Mouse (Mus musculus) midbrain, postnatal 0 days (tissue): ENCODE measurements around the gene Fgf13. TPM values are rescaled to one million over a fixed set of nuclear protein-coding genes. Genes with fewer than 3 reads are reported as not detected.

Experiments
- ATAC-seq: fragments of 200-750 bp; cut with Nextera tagmentation; 2 replicates; pipeline ENCODE4 v1.8.0; 2017; ENCODE audit warnings: moderate number of reproducible peaks, mild to moderate bottlenecking, moderate TSS enrichment, moderate library complexity; ENCODE audit not compliant: low FRiP score
- DNase-seq: peaks from one replicate; pipeline ENCODE4 v3.0.0-alpha.2; 2015; ENCODE audit warnings: low spot score
- H3K27ac ChIP-seq: fragments of 300-500 bp; sonication (generic); 2 replicates; pipeline ENCODE4 v1.5.1; 2014; ENCODE audit warnings: low read depth, mild to moderate bottlenecking, low read length, mixed read lengths
- H3K27me3 ChIP-seq: fragments of 300-500 bp; sonication (generic); 2 replicates; pipeline ENCODE4 v1.6.1; 2014; ENCODE audit warnings: low read length, control low read depth, mixed read lengths; ENCODE audit not compliant: insufficient read depth
- H3K36me3 ChIP-seq: fragments of 300-500 bp; sonication (generic); 2 replicates; pipeline ENCODE4 v1.6.1; 2014; ENCODE audit warnings: low read length, control low read depth, mixed read lengths; ENCODE audit not compliant: insufficient read depth
- H3K4me1 ChIP-seq: fragments of 300-500 bp; sonication (generic); 2 replicates; pipeline ENCODE4 v1.6.1; 2014; ENCODE audit warnings: mild to moderate bottlenecking, control low read depth, antibody characterized with exemption, low read length, mixed read lengths; ENCODE audit not compliant: insufficient read depth
- H3K4me2 ChIP-seq: fragments of 300-500 bp; sonication (generic); 2 replicates; pipeline ENCODE4 v1.6.1; 2014; ENCODE audit warnings: low read depth, mild to moderate bottlenecking, low read length, mixed read lengths; ENCODE audit not compliant: poor library complexity, severe bottlenecking
- H3K4me3 ChIP-seq: fragments of 300-500 bp; sonication (generic); 2 replicates; pipeline ENCODE4 v1.5.1; 2014; ENCODE audit warnings: low read depth, mild to moderate bottlenecking, low read length, moderate library complexity
- H3K9ac ChIP-seq: fragments of 300-500 bp; sonication (generic); replicated peaks from 2 replicates; pipeline ENCODE4 v1.6.1; 2014; ENCODE audit warnings: mild to moderate bottlenecking, low read length, moderate library complexity, mixed read lengths; ENCODE audit not compliant: poor library complexity, severe bottlenecking
- H3K9me3 ChIP-seq: fragments of 300-500 bp; sonication (generic); 2 replicates; pipeline ENCODE4 v1.6.1; 2016; ENCODE audit warnings: low read length, control low read depth
- CTCF ChIP-seq: IDR thresholded peaks from 2 replicates; pipeline ENCODE4 v1.5.1; 2016; ENCODE audit warnings: antibody characterized with exemption, mild to moderate bottlenecking
- WGBS: fragments of 180-500 bp; shearing (Covaris S2); extraction: QIAGEN DNeasy Blood & Tissue Kit; methylation state at CpG from one replicate; pipeline ENCODE4 v1.1.7; 2014; 5-methylcytosine and 5-hydroxymethylcytosine counted together
- microRNA counts: library from miRNA; unstranded; fragments of <30 nt; microRNA quantifications from one replicate; lab custom pipeline; 2015
- microRNA-seq: library from miRNA; unstranded; fragments of <30 nt; microRNA quantifications from one replicate; pipeline ENCODE4, GENCODE M21; 2016; ENCODE audit warnings: borderline number of aligned reads
- polyA plus RNA-seq: library from polyadenylated mRNA; unstranded; fragments of >200 nt; fragmentation: Nextera tagmentation; extraction: Ambion mirVana; gene quantifications from 2 replicates; pipeline ENCODE4 v1.2.1, GENCODE M21; 2015
- total RNA-seq: library from RNA; depleted of rRNA; stranded (reverse); fragments of >200 nt; gene quantifications from 2 replicates; pipeline ENCODE4 v1.2.3, GENCODE M21; 2014

Fgf13 gene
- total and polyA plus RNA-seq, 2 experiments from 2014 or later, result 150 to 228 TPM

- ATAC-seq, result no peak
- H3K36me3 ChIP-seq, result no peaks in the 10 kb centered on the region
- no peak for DNase-seq
- no peaks in the 10 kb centered on the region for H3K4me1 ChIP-seq
- no peak overlapping the region for H3K4me2 ChIP-seq
- H3K4me3 ChIP-seq, result no peak overlapping the region
- no peak for TF ChIP-seq CTCF
- WGBS, result 89% methylated on average over 3 of the region's 3 CpGs
- H3K9ac ChIP-seq, result no peak overlapping the region
- H3K27ac ChIP-seq, result no peak overlapping the region
- H3K9me3 ChIP-seq, result no peaks in the 10 kb centered on the region
- H3K27me3 ChIP-seq, result no peaks in the 10 kb centered on the region
Observed at GRCm38 (mm10) chrX:59085928-59086327, 481.9 kb downstream of the Fgf13 start.

DNA sequence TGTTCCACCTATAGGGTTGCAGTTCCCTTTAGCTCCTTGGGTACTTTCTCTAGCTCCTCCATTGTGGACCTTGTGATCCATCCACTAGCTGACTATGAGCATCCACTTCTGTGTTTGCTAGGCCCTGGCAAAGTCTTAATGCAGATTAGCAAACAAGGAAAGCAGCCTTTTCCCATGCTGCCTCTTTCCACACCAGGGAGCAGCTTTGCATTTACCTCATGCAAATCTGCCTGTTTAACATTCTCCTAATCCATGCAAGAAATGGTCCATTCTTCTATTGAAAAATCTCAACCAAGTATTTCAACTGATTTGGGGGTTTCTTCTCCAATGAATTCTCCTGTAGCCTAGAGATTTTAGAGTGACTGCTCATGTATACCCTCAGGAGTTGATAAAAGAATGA lies 487.4 kb downstream of the Fgf13 start:
- H3K4me1 ChIP-seq, result no peaks in the 10 kb centered on the region
- no peak overlapping the region for H3K4me3 ChIP-seq
- no peak for TF ChIP-seq CTCF
- H3K4me2 ChIP-seq, result no peak overlapping the region
- H3K36me3 ChIP-seq, result no peaks in the 10 kb centered on the region
- no peaks in the 10 kb centered on the region for H3K9me3 ChIP-seq
- DNase-seq, result no peak
- no peak overlapping the region for H3K27ac ChIP-seq
- H3K9ac ChIP-seq, result no peak overlapping the region
- ATAC-seq, result no peak
- H3K27me3 ChIP-seq, result no peaks in the 10 kb centered on the region

DNA sequence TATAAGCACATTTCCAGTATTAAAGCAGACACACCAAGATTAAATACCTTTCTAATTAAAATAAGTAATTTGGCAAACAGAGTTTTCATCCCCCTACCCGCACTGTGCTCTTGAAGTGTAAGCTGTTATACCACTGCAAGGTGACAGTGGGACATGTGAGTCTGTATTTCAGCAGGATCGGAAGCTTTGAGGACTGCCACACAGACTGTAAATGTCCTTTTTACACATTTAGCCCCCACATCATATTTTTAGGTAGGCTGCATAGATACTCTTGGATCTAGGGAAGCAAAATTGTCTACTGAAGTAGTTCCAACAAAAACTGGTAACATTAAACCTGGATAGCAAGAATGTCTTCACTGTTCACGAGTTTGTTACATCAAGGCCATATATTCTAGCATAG lies 495.8 kb downstream of the Fgf13 start:
- Histone ChIP-seq H3K27me3 (no peaks in the 10 kb centered on the region), H3K9ac (no peak overlapping the region), H3K27ac (no peak overlapping the region), H3K4me3 (no peak overlapping the region), H3K9me3 (no peaks in the 10 kb centered on the region), H3K36me3 (no peaks in the 10 kb centered on the region), H3K4me1 (no peaks in the 10 kb centered on the region), H3K4me2 (no peak overlapping the region)
- TF ChIP-seq CTCF, result no peak
- DNase-seq (no peak), ATAC-seq (no peak)
- 78% methylated on average over 3 of the region's 3 CpGs for WGBS

- Histone ChIP-seq H3K27me3 (no peaks in the 10 kb centered on the region), H3K4me3 (no peak overlapping the region), H3K36me3 (no peaks in the 10 kb centered on the region), H3K4me1 (no peaks in the 10 kb centered on the region), H3K27ac (no peak overlapping the region), H3K9me3 (no peaks in the 10 kb centered on the region), H3K9ac (no peak overlapping the region), H3K4me2 (no peak overlapping the region)
- DNase-seq, result no peak
- 89% methylated on average over 4 of the region's 4 CpGs for WGBS
- ATAC-seq, result no peak
- TF ChIP-seq CTCF, result no peak
Observed at GRCm38 (mm10) chrX:59063157-59063556, 504.7 kb downstream of the Fgf13 start.

GRCm38 (mm10) chrX:59034969-59035368 lies 532.9 kb downstream of the Fgf13 start:
- Histone ChIP-seq H3K27ac (no peak overlapping the region), H3K4me1 (no peaks in the 10 kb centered on the region), H3K27me3 (no peaks in the 10 kb centered on the region), H3K4me2 (no peak overlapping the region), H3K9me3 (no peaks in the 10 kb centered on the region), H3K4me3 (no peak overlapping the region), H3K9ac (no peak overlapping the region), H3K36me3 (no peaks in the 10 kb centered on the region)
- no peak for TF ChIP-seq CTCF
- WGBS, result 79% methylated on average over 1 of the region's 1 CpGs
- no peak for ATAC-seq
- DNase-seq, result no peak

MicroRNA genes within 50 kb of the gene (microRNA counts, 519-probe panel; counts per million panel counts)
- microRNA mmu-miR-504 (lab: Ali Mortazavi, UCI), result 2,177 counts per million, percentile 65 among the panel's probes with 10 or more counts

Small RNA genes within 50 kb of the gene (microRNA-seq; reads per million reads assigned to microRNA genes)
- 14.1 reads per million, percentile 25 among the genes with 10 or more reads in this experiment for gene Mir504
